Mouse (Mus musculus): ENCODE measurements around the gene Acss1. TPM values are rescaled to one million over a fixed set of nuclear protein-coding genes. Genes with fewer than 3 reads are reported as not detected.

The Acss1 gene
- polyA plus RNA-seq, 1 experiment = 151 TPM

GRCm38 (mm10) chr2:150569847-150570590 lies 98.3 kb downstream of the Acss1 start, which contains the start of gene Cst7:
Cst7 (plus strand) TSS chr2:150570415.
- 55% methylated on average over 11 of the region's 11 CpGs for WGBS
- peak within 1 kb of the TSS; percentile 50 for H3K4me3 ChIP-seq (ENCODE audit: low read depth, low read length)
- H3K4me1 ChIP-seq (ENCODE audit: control insufficient read depth, insufficient read depth, insufficient read length, low read length) = no peaks in the 10 kb centered on the region
- no peak for TF ChIP-seq POLR2A (IDR thresholded peaks at IDR 0.05; ENCODE audit: low read depth, low read length)
- no peak for TF ChIP-seq CTCF (IDR thresholded peaks at IDR 0.05; ENCODE audit: extremely low read depth, insufficient read length, insufficient replicate concordance, low read depth, low read length)
- H3K27me3 ChIP-seq (ENCODE audit: control insufficient read depth, insufficient read depth, low read length) = no peaks in the 10 kb centered on the region
- no peaks in the 10 kb centered on the region for H3K36me3 ChIP-seq (ENCODE audit: control insufficient read depth, insufficient read depth, low read length)
- 0 out of 2 replicates have a peak within 1 kb of the TSS, but pooled peaks have one; percentile 18 for H3K27ac ChIP-seq (ENCODE audit: insufficient read depth, low read depth, low read length)

Other genes with a start within 250 kb of the Acss1 start
- 0.04 and 0.06 TPM in 2 replicates for gene Zfp442, start 217.0 kb downstream of the Acss1 start, polyA plus RNA-seq (2012; rRNA removed)
- not detected in 2 replicates for gene Zfp345, start 183.4 kb downstream of the Acss1 start, polyA plus RNA-seq (2012; rRNA removed)
- 2.8 and 3.5 TPM in 2 replicates for gene Cst7, start 98.1 kb downstream of the Acss1 start, polyA plus RNA-seq (2012; rRNA removed)
- gene Apmap, start 59.9 kb downstream of the Acss1 start, polyA plus RNA-seq (2012; rRNA removed) = 28.5 and 37.7 TPM in 2 replicates
- gene Vsx1, start 20.9 kb upstream of the Acss1 start, polyA plus RNA-seq (2012; rRNA removed) = not detected in 2 replicates
- gene Entpd6, start 80.5 kb upstream of the Acss1 start, polyA plus RNA-seq (2012; rRNA removed) = 11.3 and 19.8 TPM in 2 replicates
- gene Pygb, start 118.2 kb upstream of the Acss1 start, polyA plus RNA-seq (2012; rRNA removed) = 15.6 and 20.5 TPM in 2 replicates
- gene Abhd12, start 236.2 kb upstream of the Acss1 start, polyA plus RNA-seq (2012; rRNA removed) = 61.1 and 85.9 TPM in 2 replicates
- gene Gins1, start 236.9 kb upstream of the Acss1 start, polyA plus RNA-seq (2012; rRNA removed) = 0.66 and 1.0 TPM in 2 replicates